Mouse (Mus musculus) embryonic fibroblast, embryonic 13.5 days (primary cell): Measurements from ENCODE around the gene Eid2b.

Source experiments
- CTCF ChIP-seq: IDR thresholded peaks from 2 replicates; pipeline ENCODE4 v1.5.1; 2011; ENCODE audit warnings: mild to moderate bottlenecking, control low read depth, low read length, moderate library complexity, borderline replicate concordance; ENCODE audit not compliant: insufficient read depth
- POLR2A ChIP-seq: IDR thresholded peaks from 2 replicates; pipeline ENCODE4 v1.6.1; 2011; ENCODE audit warnings: low read depth, mild to moderate bottlenecking, control low read depth, low read length, moderate library complexity

DNA sequence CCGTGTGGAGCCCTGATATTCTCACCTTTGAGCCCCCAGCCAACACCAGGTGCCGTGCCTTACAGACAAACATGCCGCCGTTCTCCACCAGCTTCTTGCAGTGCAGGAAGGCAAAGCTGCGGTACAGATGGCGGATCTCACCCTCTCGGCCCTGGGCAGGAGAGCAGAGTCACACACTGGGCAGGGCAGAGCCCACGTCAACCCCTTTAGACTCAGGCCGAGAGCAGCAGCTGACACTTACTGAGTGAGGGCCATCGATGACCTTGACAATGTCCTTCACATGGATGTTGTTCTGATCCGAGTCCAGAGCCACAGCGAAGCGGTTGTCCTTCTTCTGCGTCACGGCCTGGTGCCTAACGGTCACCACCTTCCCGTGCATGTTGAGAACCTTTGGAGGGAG is 41.2 kb downstream of the Eid2b start:
- TF ChIP-seq CTCF (no peak), POLR2A (no peak)
